Mouse (Mus musculus) cerebellum, adult 2 months (tissue): ENCODE data around the gene Fam214b. TPM values are rescaled to one million over a fixed set of nuclear protein-coding genes. Genes with fewer than 3 reads are reported as not detected.

Experiments used
- DNase-seq, 2 experiments: peaks; one replicate each; pipeline ENCODE4 v3.0.0; 2021
- H3K27ac ChIP-seq: fragments of 200-500 bp; 2 replicates; pipeline ENCODE4 v1.5.1; 2012; ENCODE audit warnings: low read length, control low read depth, inconsistent platforms; ENCODE audit not compliant: insufficient read depth
- H3K27me3 ChIP-seq: fragments of 200-500 bp; 2 replicates; pipeline ENCODE4 v1.6.1; 2012; ENCODE audit warnings: inconsistent platforms, mild to moderate bottlenecking, low read length, moderate library complexity; ENCODE audit not compliant: control insufficient read depth, insufficient read depth
- H3K4me1 ChIP-seq: fragments of 200-500 bp; 2 replicates; pipeline ENCODE4 v1.6.1; 2011; ENCODE audit warnings: low read length; ENCODE audit not compliant: control insufficient read depth, insufficient read depth
- H3K4me3 ChIP-seq: fragments of 200-500 bp; replicated peaks from 2 replicates; pipeline ENCODE3; 2011; ENCODE audit warnings: mild to moderate bottlenecking, low read depth, low read length, control low read depth; ENCODE audit not compliant: insufficient read depth
- CTCF ChIP-seq: fragments of 200-500 bp; IDR thresholded peaks from 2 replicates; pipeline ENCODE4 v1.5.1; 2011; ENCODE audit warnings: low read depth, mild to moderate bottlenecking, control low read depth, low read length, moderate library complexity, borderline replicate concordance; ENCODE audit not compliant: insufficient read depth
- POLR2A ChIP-seq: fragments of 200-500 bp; IDR thresholded peaks from 2 replicates; pipeline ENCODE4 v1.6.1; 2011; ENCODE audit warnings: low read length, control low read depth, borderline replicate concordance; ENCODE audit not compliant: insufficient read depth
- WGBS: fragments of 180-500 bp; shearing (Covaris S2); methylation state at CpG from one replicate; pipeline ENCODE4 v1.1.7; 2018; 5-methylcytosine and 5-hydroxymethylcytosine counted together
- polyA plus RNA-seq: library from polyadenylated mRNA; depleted of rRNA; stranded (reverse); fragments of >200 nt; gene quantifications from 2 replicates; pipeline ENCODE4 v1.2.3, GENCODE M21; 2012

Gene Fam214b
- polyA plus RNA-seq, 1 experiment, result 32.5 TPM

DNA sequence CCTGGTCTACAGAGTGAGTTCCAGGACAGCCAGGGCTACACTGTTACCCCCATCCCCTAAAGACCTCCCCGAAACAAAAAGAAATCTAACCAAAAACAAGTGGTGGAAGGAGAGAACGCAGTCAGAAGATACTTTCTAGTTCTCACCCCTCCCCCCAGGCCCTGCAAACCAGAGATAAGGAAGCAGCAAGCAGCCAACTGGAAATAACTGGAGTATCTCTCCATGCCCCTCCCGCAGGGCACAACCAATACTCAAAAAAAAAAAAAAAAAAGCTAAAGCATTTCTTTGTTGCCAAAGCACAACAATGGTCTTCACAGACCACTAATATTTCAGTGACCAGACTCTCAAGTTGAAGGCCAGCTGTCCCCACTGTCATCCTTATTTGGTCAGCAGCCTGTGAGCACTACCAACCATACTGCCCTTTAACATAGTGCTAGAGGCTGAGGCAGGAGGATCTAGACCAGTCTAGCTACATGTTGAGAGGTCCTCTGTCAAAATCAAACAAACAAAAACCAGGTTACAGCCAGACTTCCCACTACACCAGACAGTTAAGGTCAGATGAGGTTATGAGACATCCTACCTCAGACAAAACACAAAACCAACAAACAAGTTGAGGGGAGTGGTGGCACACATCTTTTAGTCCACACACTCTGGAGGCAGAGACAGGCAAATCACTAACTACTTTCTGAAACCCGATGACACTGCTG, 8.0 kb downstream of the Fam214b start:
- no peak overlapping the region for H3K27ac ChIP-seq
- WGBS, result 78% methylated on average over 4 of the region's 4 CpGs
- H3K4me1 ChIP-seq, result peaks cover 7% of the 10 kb centered on the region
- H3K27me3 ChIP-seq, result no peaks in the 10 kb centered on the region
- H3K4me3 ChIP-seq, result no peak overlapping the region
- peak in 1 of 2 experiments; percentile 2 for DNase-seq
- no peak for TF ChIP-seq CTCF
- no peak for TF ChIP-seq POLR2A

- Histone ChIP-seq H3K4me3 (no peak overlapping the region), H3K27ac (no peak overlapping the region), H3K4me1 (peaks cover 11% of the 10 kb centered on the region), H3K27me3 (no peaks in the 10 kb centered on the region)
- 75% methylated on average over 10 of the region's 10 CpGs for WGBS
- DNase-seq, result peak in 1 of 2 experiments; percentile 14
- no peak for TF ChIP-seq POLR2A
- no peak for TF ChIP-seq CTCF
These were observed 9.7 kb downstream of the Fam214b start for GRCm38 (mm10) chr4:43036356-43036755.

GRCm38 (mm10) chr4:43035851-43036250, 10.2 kb downstream of the Fam214b start:
- WGBS, result 44% methylated on average over 6 of the region's 6 CpGs
- Histone ChIP-seq H3K27me3 (no peaks in the 10 kb centered on the region), H3K27ac (no peak overlapping the region), H3K4me3 (no peak overlapping the region), H3K4me1 (peaks cover 11% of the 10 kb centered on the region)
- TF ChIP-seq POLR2A (no peak), CTCF (no peak)
- DNase-seq, result peak in 1 of 2 experiments; percentile 12

DNA sequence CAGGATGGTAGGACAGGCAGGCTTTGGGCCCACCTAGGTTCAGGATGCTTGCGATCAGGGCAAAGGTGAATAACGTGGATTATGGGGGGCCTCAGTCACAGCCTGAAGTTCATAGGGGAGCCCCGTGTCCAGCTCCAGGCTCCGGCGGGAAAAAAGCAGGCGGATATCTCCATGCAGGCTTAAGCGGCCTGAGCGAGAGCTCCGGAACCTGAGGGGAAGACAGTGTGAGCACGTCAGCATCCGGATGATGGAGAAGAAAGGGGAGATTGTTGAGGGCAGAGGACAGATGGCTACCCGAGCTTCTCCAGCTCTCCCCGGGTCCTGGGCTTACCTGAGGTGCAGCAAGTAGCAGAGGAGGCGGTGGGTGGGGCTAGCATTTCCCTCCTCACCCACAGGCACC, 12.5 kb downstream of the Fam214b start:
- Histone ChIP-seq H3K27ac (no peak overlapping the region), H3K27me3 (no peaks in the 10 kb centered on the region), H3K4me3 (no peak overlapping the region), H3K4me1 (peaks cover 7% of the 10 kb centered on the region)
- TF ChIP-seq CTCF (no peak), POLR2A (no peak)
- DNase-seq, result no peak
- WGBS, result 81% methylated on average over 14 of the region's 14 CpGs

- 100% methylated on average over 1 of the region's 1 CpGs for WGBS
These were observed 13.5 kb downstream of the Fam214b start for GRCm38 (mm10) chr4:43032501-43032900.

DNA sequence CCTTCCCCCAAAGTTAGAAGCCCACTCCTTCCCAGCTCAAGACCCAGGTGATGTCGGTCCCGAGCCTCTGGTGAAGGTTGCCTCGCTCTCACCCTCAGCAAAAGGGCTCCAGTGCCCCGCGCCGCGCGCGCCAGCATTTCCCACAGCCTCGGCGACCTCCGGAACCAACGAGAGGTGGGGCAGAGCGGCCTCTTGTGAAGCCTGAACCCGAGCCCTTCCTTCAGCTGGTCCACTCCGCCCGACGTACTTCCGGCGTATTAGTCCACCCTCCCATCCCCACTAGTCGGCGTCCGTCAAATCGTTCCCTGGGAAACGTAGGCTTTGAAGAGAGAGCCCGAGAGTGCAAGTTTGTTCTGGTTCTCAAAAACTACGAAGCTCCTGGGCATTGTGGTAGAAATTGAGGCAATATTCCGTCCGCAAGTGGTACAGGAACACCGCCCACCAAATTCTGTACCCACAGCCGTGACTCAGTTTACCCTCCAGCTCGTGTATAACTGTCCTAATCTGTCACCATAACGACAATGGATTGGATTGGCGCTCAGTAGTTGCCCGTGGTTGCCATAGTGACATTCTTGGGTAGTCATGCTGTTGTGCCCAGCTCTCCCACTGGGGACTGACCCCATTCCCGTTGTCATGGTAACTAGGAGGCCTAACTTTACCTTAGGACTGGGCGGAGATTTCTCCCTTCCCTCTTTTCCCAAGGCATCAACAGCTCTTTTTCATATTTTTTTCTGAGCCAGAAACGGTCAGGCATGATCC, 14.6 kb downstream of the Fam214b start, which contains the start of gene Stoml2:
Gene Stoml2, minus strand, starts transcription at position 474 of the 759 bp plus-strand sequence.
- TF ChIP-seq CTCF, result peak; percentile 16; the same call in 1 of the 2 replicates
- peak; percentile 85 for TF ChIP-seq POLR2A
- Histone ChIP-seq H3K27ac (peak within 1 kb of the TSS; percentile 76), H3K4me1 (peaks cover 7% of the 10 kb centered on the region), H3K27me3 (no peaks in the 10 kb centered on the region), H3K4me3 (peak within 1 kb of the TSS; percentile 91)
- WGBS, result under 1% methylated on average over 38 of the region's 38 CpGs
- peak; percentile 94 to 95 for DNase-seq

More at GRCm38 (mm10) chr4:43032501-43032900, 13.5 kb downstream of the Fam214b start:
- H3K27me3 ChIP-seq, result no peaks in the 10 kb centered on the region
- TF ChIP-seq POLR2A (no peak), CTCF (no peak)
- no peak overlapping the region for H3K4me3 ChIP-seq
- H3K4me1 ChIP-seq, result peaks cover 7% of the 10 kb centered on the region
- peak overlapping the region; percentile 76; the same call in 1 of the 2 replicates for H3K27ac ChIP-seq
- no peak for DNase-seq

DNA sequence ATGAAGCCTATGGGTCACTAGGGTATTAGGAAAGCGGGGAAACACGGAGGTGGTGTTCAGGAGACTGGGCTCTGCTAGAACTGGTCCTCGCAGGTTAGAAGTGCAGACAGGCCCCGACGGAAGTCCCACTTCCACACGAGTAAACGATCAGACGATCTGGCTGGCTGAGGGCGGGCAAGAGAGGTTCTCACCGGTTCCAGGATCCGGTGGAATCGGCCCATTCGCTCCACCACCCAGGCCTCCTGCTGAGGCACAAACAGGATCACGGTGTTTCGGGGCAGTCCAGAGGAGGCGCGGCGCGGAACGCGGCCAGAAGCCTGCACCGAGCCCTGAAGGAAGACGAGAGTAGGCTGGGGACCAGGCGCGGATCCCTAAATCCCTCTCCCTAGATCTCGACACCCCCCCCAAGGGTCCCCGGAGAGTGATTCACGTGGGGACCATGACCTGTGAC, 15.2 kb downstream of the Fam214b start:
- H3K27me3 ChIP-seq, result no peaks in the 10 kb centered on the region
- peak overlapping the region; percentile 60 for H3K27ac ChIP-seq
- WGBS, result 1% methylated on average over 28 of the region's 28 CpGs
- TF ChIP-seq CTCF (no peak), POLR2A (no peak)
- DNase-seq, result no peak
- peaks cover 7% of the 10 kb centered on the region for H3K4me1 ChIP-seq
- peak overlapping the region; percentile 91 for H3K4me3 ChIP-seq
